Comparison of ENCODE assay signal across 17 mouse cellular contexts in the genomic region with DNA sequence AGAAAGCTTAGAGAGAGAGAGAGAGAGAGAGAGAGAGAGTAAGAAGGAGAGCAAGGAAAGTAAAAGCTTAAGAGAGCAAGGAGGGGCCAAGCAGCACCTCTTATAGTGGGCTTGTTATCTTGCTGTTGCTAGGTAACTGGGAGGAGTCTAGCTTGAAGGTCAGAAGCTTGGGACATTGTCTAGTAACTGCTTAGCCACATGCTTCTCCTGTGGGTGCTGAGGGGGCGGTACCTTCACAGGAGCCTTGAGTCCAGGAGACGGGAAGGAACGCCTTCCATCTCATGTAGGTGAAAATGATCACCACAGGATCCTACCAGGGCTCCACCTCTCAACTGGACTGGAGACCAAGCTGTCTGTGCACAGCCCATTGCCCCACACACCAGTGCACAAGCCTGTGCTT. TPM values are rescaled to one million over a fixed set of nuclear protein-coding genes. Genes with fewer than 3 reads are reported as not detected.
DNase-seq lines count a peak whose midpoint lies in the region; ATAC-seq and TF ChIP-seq lines count a peak whose summit lies in the region.
"Had no signal": no experiment of that assay in that cellular context is flagged by ENCODE, and none has a peak within 500 bp of the region (broad histone marks: within the 10 kb centered on the region; RNA-seq: fewer than 3 reads in every experiment).

No protein-coding gene starts in this region.

- peak overlapping the region; percentile 62 for H3K27ac ChIP-seq in heart, embryonic 10.5 days
- no peak overlapping the region for H3K27ac ChIP-seq in intestine, embryonic 14.5 days (ENCODE audit: low read depth)
- H3K27ac ChIP-seq in intestine, postnatal 0 days (ENCODE audit: low read depth, low read length), result no peak overlapping the region
- peak overlapping the region; percentile 65; the same call in 1 of the 2 replicates for H3K27ac ChIP-seq in neural tube, embryonic 15.5 days (replicated peaks)
- H3K27ac ChIP-seq: liver, embryonic 13.5 days had no signal

- no peak overlapping the region for H3K4me3 ChIP-seq in heart, embryonic 10.5 days
- H3K4me3 ChIP-seq in intestine, embryonic 14.5 days (ENCODE audit: low read depth, low read length), result no peak overlapping the region
- no peak overlapping the region for H3K4me3 ChIP-seq in intestine, postnatal 0 days (ENCODE audit: low read depth, low read length)
- H3K4me3 ChIP-seq in neural tube, embryonic 15.5 days (replicated peaks), result no peak overlapping the region
- H3K4me3 ChIP-seq: liver, embryonic 13.5 days; neural tube, embryonic 13.5 days had no signal

- TF ChIP-seq CTCF in intestine, postnatal 0 days (IDR thresholded peaks at IDR 0.05; ENCODE audit: low read depth), result no peak

- no peak overlapping the region for H3K9ac ChIP-seq in intestine, embryonic 14.5 days (ENCODE audit: low read length)
- H3K9ac ChIP-seq in intestine, postnatal 0 days (ENCODE audit: low read depth, low read length), result no peak overlapping the region
- H3K9ac ChIP-seq in neural tube, embryonic 15.5 days (replicated peaks), result no peak overlapping the region
- H3K9ac ChIP-seq: liver, embryonic 13.5 days; neural tube, embryonic 13.5 days had no signal

- no peaks in the 10 kb centered on the region for H3K9me3 ChIP-seq in heart, embryonic 10.5 days
- no peaks in the 10 kb centered on the region for H3K9me3 ChIP-seq in intestine, embryonic 14.5 days (ENCODE audit: control insufficient read depth, low read length)
- no peaks in the 10 kb centered on the region for H3K9me3 ChIP-seq in intestine, postnatal 0 days (ENCODE audit: control insufficient read depth)
- H3K9me3 ChIP-seq in neural tube, embryonic 15.5 days (replicated peaks), result no peaks in the 10 kb centered on the region
- H3K9me3 ChIP-seq: liver, embryonic 13.5 days; neural tube, embryonic 13.5 days had no signal

- H3K27me3 ChIP-seq in heart, embryonic 10.5 days (ENCODE audit: insufficient read depth, poor library complexity, severe bottlenecking), result no peaks in the 10 kb centered on the region
- H3K27me3 ChIP-seq in intestine, embryonic 14.5 days (replicated peaks; ENCODE audit: control insufficient read depth, insufficient read depth, low read length), result no peaks in the 10 kb centered on the region
- no peaks in the 10 kb centered on the region for H3K27me3 ChIP-seq in intestine, postnatal 0 days (replicated peaks; ENCODE audit: control insufficient read depth, insufficient read depth, low read length)
- H3K27me3 ChIP-seq in neural tube, embryonic 15.5 days (replicated peaks), result no peaks in the 10 kb centered on the region
- H3K27me3 ChIP-seq: neural tube, embryonic 13.5 days had no signal

- peak; percentile 43; the same call in 1 of the 2 replicates for ATAC-seq in intestine, embryonic 14.5 days (replicated peaks; ENCODE audit: low FRiP score, low TSS enrichment, low read depth)
- ATAC-seq in intestine, postnatal 0 days, result no peak
- ATAC-seq in neural tube, embryonic 15.5 days (ENCODE audit: low FRiP score), result no peak
- ATAC-seq: inflammation-experienced regulatory T-cells, adult 6 months had no signal

- WGBS in heart, embryonic 10.5 days, result 46% methylated on average over 3 of the region's 3 CpGs
- 70% methylated on average over 3 of the region's 3 CpGs for WGBS in intestine, embryonic 14.5 days
- whole genome bisulfite sequencing in intestine, postnatal 0 days, result 59% methylated on average over 3 of the region's 3 CpGs
- 78% methylated on average over 3 of the region's 3 CpGs for WGBS in neural tube, embryonic 15.5 days

- peaks cover 32% of the 10 kb centered on the region for H3K4me1 ChIP-seq in heart, embryonic 10.5 days
- peaks cover 11% of the 10 kb centered on the region for H3K4me1 ChIP-seq in intestine, embryonic 14.5 days (replicated peaks; ENCODE audit: control insufficient read depth, insufficient read depth, low read length)
- 0 out of 2 replicates have a peak, but pooled peaks cover 2% of the 10 kb centered on the region for H3K4me1 ChIP-seq in intestine, postnatal 0 days (replicated peaks; ENCODE audit: control insufficient read depth, insufficient read depth, low read length)
- H3K4me1 ChIP-seq in neural tube, embryonic 15.5 days, result no peaks in the 10 kb centered on the region

- DNase-seq in heart, embryonic 10.5 days (ENCODE audit: low spot score), result peak; percentile 76
- DNase-seq in heart, adult 18-20 months, result no peak
- no peak for DNase-seq in intestine, embryonic 14.5 days (ENCODE audit: low spot score)
- no peak for DNase-seq in neural tube, embryonic 10.5 days (ENCODE audit: extremely low spot score, low spot score)
- no peak for DNase-seq in MN1 (ENCODE audit: low spot score)
- DNase-seq: adrenal gland, adult 8-10 months; cerebellum, adult 11-12 months; cerebellum, postnatal 25 days; gastrocnemius, postnatal 14 days; liver, embryonic 13.5 days; right cerebral cortex, postnatal 25 days; thymus, postnatal 4 days had no signal

- no peaks in the 10 kb centered on the region for H3K36me3 ChIP-seq in heart, embryonic 10.5 days
- no peaks in the 10 kb centered on the region for H3K36me3 ChIP-seq in intestine, embryonic 14.5 days (ENCODE audit: control insufficient read depth, insufficient read depth, low read length)
- H3K36me3 ChIP-seq in intestine, postnatal 0 days (ENCODE audit: control insufficient read depth, insufficient read depth), result no peaks in the 10 kb centered on the region
- no peaks in the 10 kb centered on the region for H3K36me3 ChIP-seq in neural tube, embryonic 15.5 days
- H3K36me3 ChIP-seq: liver, embryonic 13.5 days; neural tube, embryonic 13.5 days had no signal

- H3K4me2 ChIP-seq in intestine, embryonic 14.5 days (ENCODE audit: low read length), result no peak overlapping the region
- no peak overlapping the region for H3K4me2 ChIP-seq in intestine, postnatal 0 days (replicated peaks; ENCODE audit: low read depth)
- no peak overlapping the region for H3K4me2 ChIP-seq in neural tube, embryonic 15.5 days
- H3K4me2 ChIP-seq: liver, embryonic 13.5 days; neural tube, embryonic 13.5 days had no signal

RNA-seq across cellular contexts. Expression of a gene that starts 16.1 kb away (rescaled TPM):
- polyA plus RNA-seq in heart, embryonic 10.5 days (2016; fragmentation: Nextera tagmentation; extraction: Ambion mirVana), result 6.5 and 7.4 TPM in 2 replicates
- under 1 TPM; 0.31 to 0.55 TPM for total RNA-seq in heart, adult 18-20 months (2021)
- polyA plus RNA-seq in intestine, embryonic 14.5 days (2014; fragmentation: Nextera tagmentation; extraction: Ambion mirVana), result 4.4 and 5.8 TPM in 2 replicates
- 0.67 and 1.6 TPM in 2 replicates for polyA plus RNA-seq in intestine, postnatal 0 days (2015; fragmentation: Nextera tagmentation; extraction: Ambion mirVana)
- polyA plus RNA-seq in neural tube, embryonic 15.5 days (2015; fragmentation: Nextera tagmentation; extraction: Ambion mirVana), result 9.4 and 14.7 TPM in 2 replicates
- total RNA-seq: monocyte, adult 5-6 weeks had no signal

Comparison
In these comparisons a context has a peak if more than half of its experiments do, and no peak if none do; other contexts are left out.
1. H3K27ac ChIP-seq: peak in heart, embryonic 10.5 days (single experiment) and neural tube, embryonic 15.5 days (single experiment); none in intestine, embryonic 14.5 days (single experiment) and intestine, postnatal 0 days (single experiment).